Mouse (Mus musculus): ENCODE measurements around the gene Cep95. TPM values are rescaled to one million over a fixed set of nuclear protein-coding genes. Genes with fewer than 3 reads are reported as not detected.

Gene Cep95
- 9.9 and 10.0 TPM in 2 replicates for polyA plus RNA-seq (2015; fragmentation: Nextera tagmentation; extraction: Ambion mirVana)

GRCm38 (mm10) chr11:106788775-106789459 lies at the start of gene Cep95, which contains the start of gene Ddx5:
TSS of gene Cep95 (plus strand) at chr11:106789252.
TSS of gene Ddx5 (minus strand) at chr11:106789185.

GRCm38 (mm10) chr11:106750121-106750751 lies 38.8 kb upstream of the Cep95 start, which contains the start of gene Pecam1:
TSS of gene Pecam1 (minus strand) at chr11:106750628.

GRCm38 (mm10) chr11:106751039-106752018 lies 37.7 kb upstream of the Cep95 start, which contains the start of gene Milr1:
TSS of gene Milr1 (plus strand) at chr11:106751226.

GRCm38 (mm10) chr11:106779388-106780088 lies 9.5 kb upstream of the Cep95 start, which contains the start of gene Polg2:
TSS of gene Polg2 (minus strand) at chr11:106779537.

Small RNA genes lying within 50 kb of the gene (microRNA-seq; reads per million reads assigned to microRNA genes)
- gene Gm25994 (0 reads per million in 2 experiments), gene Mir3064 (5.1 to 5.3 reads per million in 2 experiments)

Other genes starting within 250 kb of the Cep95 start
- 5.3 and 7.7 TPM in 2 replicates for gene Tex2, start 175.8 kb upstream of the Cep95 start, polyA plus RNA-seq (2015; fragmentation: Nextera tagmentation; extraction: Ambion mirVana)
- 62.4 and 68.9 TPM in 2 replicates for gene Pecam1, start 38.6 kb upstream of the Cep95 start, polyA plus RNA-seq (2015; fragmentation: Nextera tagmentation; extraction: Ambion mirVana)
- 2.6 and 3.8 TPM in 2 replicates for gene Milr1, start 38.0 kb upstream of the Cep95 start, polyA plus RNA-seq (2015; fragmentation: Nextera tagmentation; extraction: Ambion mirVana)
- 11.6 and 11.8 TPM in 2 replicates for gene Polg2, start 9.7 kb upstream of the Cep95 start, polyA plus RNA-seq (2015; fragmentation: Nextera tagmentation; extraction: Ambion mirVana)
- 143 and 145 TPM in 2 replicates for gene Ddx5, start 67 bp upstream of the Cep95 start, polyA plus RNA-seq (2015; fragmentation: Nextera tagmentation; extraction: Ambion mirVana)
- 5.8 and 6.1 TPM in 2 replicates for gene Smurf2, start 131.5 kb downstream of the Cep95 start, polyA plus RNA-seq (2015; fragmentation: Nextera tagmentation; extraction: Ambion mirVana)
- gene Kpna2, start 210.3 kb downstream of the Cep95 start, polyA plus RNA-seq (2015; fragmentation: Nextera tagmentation; extraction: Ambion mirVana): 45.0 and 53.4 TPM in 2 replicates
- gene 1810010H24Rik, start 236.4 kb downstream of the Cep95 start, polyA plus RNA-seq (2015; fragmentation: Nextera tagmentation; extraction: Ambion mirVana): 6.3 and 6.4 TPM in 2 replicates

Measured in skeletal muscle tissue, postnatal 0 days (tissue).